Mouse (Mus musculus) MEL (cell line): ENCODE data around the gene Gm20388. TPM values are rescaled to one million over a fixed set of nuclear protein-coding genes. Genes with fewer than 3 reads are reported as not detected.
"Not testable (repeated sequence)": the region's sequence is repeated elsewhere in the genome, so short reads cannot be mapped to it uniquely, and the experiment has no call there.

Source experiments
- DNase-seq: peaks from one replicate; pipeline ENCODE4 v3.0.0; 2011; ENCODE audit warnings: low read depth, low spot score
- H3K27ac ChIP-seq: 2 replicates; pipeline ENCODE4 v1.5.1; 2012; ENCODE audit warnings: low read depth, mild to moderate bottlenecking, control low read depth, low read length, moderate library complexity; ENCODE audit not compliant: control insufficient read depth
- H3K27me3 ChIP-seq, 2 experiments: fragments of 150-350 bp in 1 of 2; sonication (generic) in 1 of 2; 2 replicates each; pipeline ENCODE4 v1.6.1; 2012; ENCODE audit warnings: low read length in 2 of 2, mild to moderate bottlenecking in 2 of 2, improper control_type of control experiment in 1 of 2, moderate library complexity in 1 of 2; ENCODE audit not compliant: insufficient read depth in 2 of 2, control insufficient read depth in 1 of 2
- H3K36me3 ChIP-seq, 2 experiments: 2 replicates each; pipeline ENCODE4 v1.6.1; 2012 to 2014; ENCODE audit warnings: low read length in 2 of 2, improper control_type of control experiment in 1 of 2, inconsistent platforms in 1 of 2, mild to moderate bottlenecking in 1 of 2; ENCODE audit not compliant: insufficient read depth in 2 of 2, control insufficient read depth in 1 of 2
- H3K4me1 ChIP-seq, 2 experiments: fragments of 150-350 bp in 1 of 2; sonication (generic) in 1 of 2; 2 replicates each; pipeline ENCODE4 v1.6.1; 2012; ENCODE audit warnings: low read length in 2 of 2, improper control_type of control experiment in 1 of 2, mild to moderate bottlenecking in 1 of 2; ENCODE audit not compliant: insufficient read depth in 2 of 2, control insufficient read depth in 1 of 2
- H3K4me3 ChIP-seq, 2 experiments: fragments of 150-350 bp in 1 of 2; sonication (generic) in 1 of 2; 2 replicates each; pipeline ENCODE4 v1.5.1; 2012; ENCODE audit warnings: low read depth in 2 of 2, low read length in 2 of 2, mild to moderate bottlenecking in 2 of 2, moderate library complexity in 2 of 2, control low read depth in 1 of 2, improper control_type of control experiment in 1 of 2; ENCODE audit not compliant: control insufficient read depth in 1 of 2, insufficient read depth in 1 of 2
- H3K79me2 ChIP-seq: 2 replicates; pipeline ENCODE4 v1.6.1; 2012; ENCODE audit warnings: mild to moderate bottlenecking, low read length, moderate library complexity; ENCODE audit not compliant: control insufficient read depth, poor library complexity, insufficient read depth
- H3K9ac ChIP-seq: 2 replicates; pipeline ENCODE4 v1.6.1; 2012; ENCODE audit warnings: low read depth, mild to moderate bottlenecking, control low read depth, low read length, moderate library complexity; ENCODE audit not compliant: control insufficient read depth, poor library complexity, severe bottlenecking
- H3K9me3 ChIP-seq: fragments of 150-350 bp; sonication (generic); replicated peaks from 2 replicates; pipeline ENCODE4 v1.6.1; 2012; ENCODE audit warnings: mild to moderate bottlenecking, low read length, improper control_type of control experiment, moderate library complexity; ENCODE audit not compliant: insufficient read depth
- BHLHE40 ChIP-seq: IDR thresholded peaks from 2 replicates; pipeline ENCODE4 v1.6.1; 2012; ENCODE audit warnings: low read depth, mild to moderate bottlenecking, inconsistent platforms, low read length, improper control_type of control experiment, borderline replicate concordance
- CHD2 ChIP-seq: IDR thresholded peaks from 2 replicates; pipeline ENCODE4 v1.6.1; 2011; ENCODE audit warnings: low read length, improper control_type of control experiment
- CTCF ChIP-seq, 3 experiments: IDR thresholded peaks in 2 of 3; conservative IDR thresholded peaks in 1 of 3; 2 replicates each; pipeline ENCODE4 v1.5.1; 2011 to 2012; ENCODE audit warnings: low read length in 3 of 3, low read depth in 2 of 3, mild to moderate bottlenecking in 2 of 3, improper control_type of control experiment in 1 of 3, inconsistent platforms in 1 of 3, mixed read lengths in 1 of 3, moderate library complexity in 1 of 3; ENCODE audit not compliant: control insufficient read depth in 1 of 3, insufficient read depth in 1 of 3, poor library complexity in 1 of 3, severe bottlenecking in 1 of 3
- EP300 ChIP-seq, 2 experiments: IDR thresholded peaks; 2 replicates each; pipeline ENCODE4 v1.6.1; 2011; ENCODE audit warnings: improper control_type of control experiment in 2 of 2, low read length in 2 of 2, low read depth in 1 of 2, mild to moderate bottlenecking in 1 of 2
- MAZ ChIP-seq: IDR thresholded peaks from 2 replicates; pipeline ENCODE4 v1.6.1; 2012; ENCODE audit warnings: low read depth, mild to moderate bottlenecking, inconsistent platforms, low read length, improper control_type of control experiment
- MYB ChIP-seq: IDR thresholded peaks from 2 replicates; pipeline ENCODE4 v1.6.1; 2011; ENCODE audit warnings: mild to moderate bottlenecking, low read depth, low read length, improper control_type of control experiment
- MYC ChIP-seq: IDR thresholded peaks from 2 replicates; pipeline ENCODE4 v1.6.1; 2011; ENCODE audit warnings: low read depth, mild to moderate bottlenecking, low read length, improper control_type of control experiment, moderate library complexity
- POLR2AphosphoS5 ChIP-seq: IDR thresholded peaks from 2 replicates; pipeline ENCODE4 v1.6.1; 2012; ENCODE audit warnings: low read depth, borderline replicate concordance, mild to moderate bottlenecking, inconsistent platforms, low read length, moderate library complexity, mixed read lengths
- RAD21 ChIP-seq: IDR thresholded peaks from 2 replicates; pipeline ENCODE4 v1.6.1; 2011; ENCODE audit warnings: mild to moderate bottlenecking, low read depth, low read length, improper control_type of control experiment
- RCOR1 ChIP-seq: IDR thresholded peaks from 2 replicates; pipeline ENCODE4 v1.6.1; 2012; ENCODE audit warnings: low read depth, mild to moderate bottlenecking, inconsistent platforms, low read length, improper control_type of control experiment
- TAL1 ChIP-seq: IDR thresholded peaks from 2 replicates; pipeline ENCODE4 v1.6.1; 2012; ENCODE audit warnings: mild to moderate bottlenecking, inconsistent platforms, low read length, moderate library complexity, mixed read lengths
- TBP ChIP-seq: IDR thresholded peaks from 2 replicates; pipeline ENCODE4 v1.8.0; 2011; ENCODE audit warnings: low read depth, low read length, improper control_type of control experiment
- ZC3H11A ChIP-seq: IDR thresholded peaks from 2 replicates; pipeline ENCODE4 v1.6.1; 2012; ENCODE audit warnings: low read depth, mild to moderate bottlenecking, inconsistent platforms, low read length, improper control_type of control experiment
- ZKSCAN1 ChIP-seq: IDR thresholded peaks from 2 replicates; pipeline ENCODE4 v1.6.1; 2012; ENCODE audit warnings: low read depth, mild to moderate bottlenecking, inconsistent platforms, low read length, improper control_type of control experiment, moderate library complexity
- polyA plus RNA-seq, 2 experiments: library from polyadenylated mRNA; stranded (reverse) in 1 of 2; unstranded in 1 of 2; fragments of >175 nt in 1 of 2; fragments of >200 nt in 1 of 2; gene quantifications; 2 replicates each; pipeline versions ENCODE4 v1.2.1 to v1.2.4; 2012; ENCODE audit warnings: low replicate concordance in 2 of 2, low read depth in 1 of 2; ENCODE audit not compliant: insufficient read length in 2 of 2, insufficient read depth in 1 of 2, missing spikeins in 1 of 2
- total RNA-seq: library from RNA; depleted of rRNA; stranded (reverse); fragments of 300-350 nt; gene quantifications from 2 replicates; pipeline ENCODE4 v1.2.3, GENCODE M21; 2012

Gm20388 gene
- total and polyA plus RNA-seq, 3 experiments: 11.1 to 17.8 TPM; not detected in 1

GRCm38 (mm10) chr8:120366840-120367239, 456.2 kb downstream of the Gm20388 start:
- Histone ChIP-seq H3K4me1 (peaks cover 18 to 38% of the 10 kb centered on the region in 2 experiments), H3K27ac (no peak overlapping the region), H3K27me3 (no peaks in the 10 kb centered on the region), H3K9me3 (no peaks in the 10 kb centered on the region), H3K9ac (no peak overlapping the region), H3K79me2 (peaks cover 5% of the 10 kb centered on the region), H3K4me3 (no peak overlapping the region), H3K36me3 (peaks cover 0 to 24% of the 10 kb centered on the region in 2 experiments; a peak in 2 of 4 replicates)
- no peak for DNase-seq
- TF ChIP-seq RCOR1 (no peak), MAZ (no peak), BHLHE40 (no peak), MYB (no peak), ZKSCAN1 (no peak), POLR2AphosphoS5 (no peak), RAD21 (no peak), TAL1 (no peak), ZC3H11A (no peak), CHD2 (no peak), TBP (no peak), EP300 (IDR thresholded peaks at IDR 0.05; ENCODE audit: low read depth in 1 of 2, low read length in 2 of 2) (no peak), CTCF (IDR thresholded peaks at IDR 0.05 in 2 of 3, conservative IDR thresholded peaks at IDR 0.05 in 1 of 3; ENCODE audit: control insufficient read depth in 1 of 3, insufficient read depth in 1 of 3, low read depth in 2 of 3, low read length in 3 of 3, poor library complexity in 1 of 3, severe bottlenecking in 1 of 3) (no peak), MYC (no peak)

DNA sequence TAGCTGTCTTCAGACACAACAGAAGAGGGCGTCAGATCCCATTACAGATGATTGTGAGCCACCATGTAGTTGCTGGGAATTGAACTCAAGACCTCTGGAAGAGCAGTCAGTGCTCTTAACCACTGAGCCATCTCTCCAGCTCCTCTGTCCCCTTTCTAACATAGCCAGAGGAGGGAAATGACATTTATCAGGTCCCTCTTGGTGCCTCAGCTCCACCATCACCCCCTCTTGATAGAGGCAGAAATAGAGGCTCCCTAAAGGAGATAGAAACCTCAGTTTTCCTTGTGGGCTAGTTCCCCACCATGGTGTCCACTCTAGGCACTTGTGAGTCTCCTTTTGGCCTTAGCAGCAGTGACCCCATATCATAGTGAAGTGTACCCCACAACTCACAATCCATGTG, 457.6 kb downstream of the Gm20388 start:
- Histone ChIP-seq H3K4me1 (peaks cover 21 to 51% of the 10 kb centered on the region in 2 experiments), H3K9ac (peak overlapping the region; percentile 48)
- H3K27me3 ChIP-seq: not testable (repeated sequence)
- TF ChIP-seq TBP: peak; percentile 85
- TF ChIP-seq, all 39 proteins: peak for 1; not testable (repeated sequence) for 38
- Histone ChIP-seq H3K36me3 (peaks cover 0 to 37% of the 10 kb centered on the region in 2 experiments; a peak in 2 of 4 replicates), H3K27ac (peak overlapping the region; percentile 66)
- H3K79me2 ChIP-seq, H3K4me3 ChIP-seq, H3K9me3 ChIP-seq: not testable (repeated sequence)
- peak; percentile 56 for DNase-seq
